Mouse (Mus musculus): ENCODE measurements around the gene Mllt11.

GRCm38 (mm10) chr3:95203880-95204279 lies 28.1 kb downstream of the Mllt11 start:
- TF ChIP-seq CTCF (IDR thresholded peaks at IDR 0.05; ENCODE audit: borderline replicate concordance, control insufficient read depth, extremely low read depth, insufficient read depth, low read length, poor library complexity) (no peak), POLR2A (IDR thresholded peaks at IDR 0.05; ENCODE audit: control insufficient read depth, extremely low read depth, insufficient read depth, low read length, poor library complexity) (no peak)

All from thymus, adult 2 months (tissue).